Comparison of ENCODE assay signal across 8 mouse cellular contexts in the genomic region with DNA sequence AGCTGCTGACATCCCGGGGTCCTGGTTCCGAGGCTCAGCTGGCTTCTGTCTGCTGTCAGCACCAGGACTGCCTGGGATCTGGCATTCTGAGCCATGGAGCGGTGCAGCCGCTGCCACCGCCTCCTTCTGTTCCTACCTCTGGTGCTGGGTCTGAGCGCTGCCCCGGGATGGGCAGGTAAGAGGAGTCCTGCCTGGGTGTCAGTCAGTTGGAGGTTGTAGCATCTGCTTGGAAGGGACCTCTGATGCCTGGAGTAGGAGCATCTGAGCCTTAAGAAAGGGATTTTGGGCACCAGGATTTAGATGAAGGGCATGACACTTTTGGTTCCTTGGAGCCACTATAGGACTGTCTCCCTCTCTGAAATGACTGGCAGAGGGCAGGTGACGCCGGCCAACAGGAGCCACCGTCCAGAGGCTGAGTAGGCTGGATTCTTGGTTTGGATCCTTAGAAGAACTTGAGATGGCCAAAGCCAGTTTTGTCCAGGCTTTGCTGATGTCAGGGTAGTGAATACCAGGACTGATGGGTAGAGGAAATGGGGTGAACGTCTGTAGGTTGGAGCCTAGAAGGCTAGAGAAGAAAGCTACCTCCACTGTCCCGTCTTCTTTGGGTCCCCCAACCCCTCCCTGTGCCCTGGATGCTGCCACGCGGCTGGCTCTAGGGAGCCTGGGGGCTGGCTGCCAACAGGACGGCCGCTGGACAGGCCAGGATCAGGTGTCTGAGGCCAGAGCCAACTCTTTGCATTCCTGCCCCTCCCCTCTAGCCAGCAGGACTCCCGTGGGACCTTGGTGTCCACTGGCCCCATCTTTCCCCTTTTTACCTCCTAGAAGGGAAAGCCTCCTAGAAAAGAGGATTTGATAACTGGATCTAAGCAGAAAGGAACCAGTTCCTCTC. TPM values are rescaled to one million over a fixed set of nuclear protein-coding genes. Genes with fewer than 3 reads are reported as not detected.
A peak's percentile ranks its signal among the peaks of the same experiment; 100 is the strongest.
DNase-seq lines count a peak whose midpoint lies in the region; ATAC-seq and TF ChIP-seq lines count a peak whose summit lies in the region.

No protein-coding gene starts in this region.

- H3K4me2 ChIP-seq in embryonic facial prominence, embryonic 14.5 days (ENCODE audit: low read depth, low read length): peak overlapping the region; percentile 44
- H3K4me2 ChIP-seq in heart, postnatal 0 days (ENCODE audit: low read depth, low read length): peak overlapping the region; percentile 34; the same call in 1 of the 2 replicates
- H3K4me2 ChIP-seq in midbrain, embryonic 11.5 days: peak overlapping the region; percentile 24

- H3K9me3 ChIP-seq in E14TG2a.4 (ENCODE audit: low read length): no peaks in the 10 kb centered on the region
- H3K9me3 ChIP-seq in embryonic facial prominence, embryonic 14.5 days (ENCODE audit: control insufficient read depth, low read length): no peaks in the 10 kb centered on the region
- no peaks in the 10 kb centered on the region for H3K9me3 ChIP-seq in heart, postnatal 0 days (replicated peaks; ENCODE audit: control insufficient read depth, low read length)
- no peaks in the 10 kb centered on the region for H3K9me3 ChIP-seq in midbrain, embryonic 11.5 days (ENCODE audit: control insufficient read depth, low read length)

- H3K4me3 ChIP-seq in E14TG2a.4 (replicated peaks; ENCODE audit: low read length): peak overlapping the region; percentile 61
- peak overlapping the region; percentile 32 for H3K4me3 ChIP-seq in embryonic facial prominence, embryonic 14.5 days (ENCODE audit: low read depth, low read length)
- H3K4me3 ChIP-seq in heart, postnatal 0 days (ENCODE audit: low read depth, low read length): no peak overlapping the region
- no peak overlapping the region for H3K4me3 ChIP-seq in midbrain, embryonic 11.5 days (ENCODE audit: low read depth, low read length)

- H3K27me3 ChIP-seq in E14TG2a.4 (ENCODE audit: insufficient read depth, low read length): peaks cover 59% of the 10 kb centered on the region
- peaks cover 4% of the 10 kb centered on the region; the same call in 1 of the 2 replicates for H3K27me3 ChIP-seq in embryonic facial prominence, embryonic 14.5 days (replicated peaks; ENCODE audit: control insufficient read depth, insufficient read depth, low read length)
- H3K27me3 ChIP-seq in heart, postnatal 0 days (ENCODE audit: control insufficient read depth, insufficient read depth, low read length): peaks cover 21% of the 10 kb centered on the region
- H3K27me3 ChIP-seq in midbrain, embryonic 11.5 days (ENCODE audit: control insufficient read depth, insufficient read depth, low read length): no peaks in the 10 kb centered on the region

- peaks cover 61% of the 10 kb centered on the region for H3K4me1 ChIP-seq in E14TG2a.4 (replicated peaks; ENCODE audit: low read depth, low read length)
- H3K4me1 ChIP-seq in embryonic facial prominence, embryonic 14.5 days (ENCODE audit: control insufficient read depth, insufficient read depth, low read length): peaks cover 10% of the 10 kb centered on the region; the same call in 1 of the 2 replicates
- peaks cover 20% of the 10 kb centered on the region for H3K4me1 ChIP-seq in heart, postnatal 0 days (ENCODE audit: control insufficient read depth, insufficient read depth)
- H3K4me1 ChIP-seq in midbrain, embryonic 11.5 days (ENCODE audit: control insufficient read depth, insufficient read depth, low read length): peaks cover 27% of the 10 kb centered on the region

- peaks cover 36% of the 10 kb centered on the region for H3K36me3 ChIP-seq in E14TG2a.4 (ENCODE audit: insufficient read depth, low read length)
- H3K36me3 ChIP-seq in embryonic facial prominence, embryonic 14.5 days (ENCODE audit: control insufficient read depth, insufficient read depth, low read length): peaks cover 33% of the 10 kb centered on the region
- peaks cover 32% of the 10 kb centered on the region for H3K36me3 ChIP-seq in heart, postnatal 0 days (replicated peaks; ENCODE audit: control insufficient read depth, insufficient read depth, low read length)
- H3K36me3 ChIP-seq in midbrain, embryonic 11.5 days (ENCODE audit: control insufficient read depth, insufficient read depth, low read length): peaks cover 15% of the 10 kb centered on the region

- no peak for ATAC-seq in embryonic facial prominence, embryonic 14.5 days (ENCODE audit: low read depth)
- ATAC-seq in heart, postnatal 0 days (ENCODE audit: insufficient read depth, low read depth): peak; percentile 15; the same call in 1 of the 2 replicates
- ATAC-seq in midbrain, embryonic 11.5 days (ENCODE audit: low FRiP score): peak; percentile 6; the same call in 1 of the 2 replicates
- no peak for ATAC-seq in monocyte, adult 5-6 weeks (replicated peaks; ENCODE audit: insufficient number of reproducible peaks, low FRiP score, low TSS enrichment, poor library complexity, severe bottlenecking)

- H3K9ac ChIP-seq in embryonic facial prominence, embryonic 14.5 days (ENCODE audit: low read depth, low read length): peak overlapping the region; percentile 58
- no peak overlapping the region for H3K9ac ChIP-seq in heart, postnatal 0 days (replicated peaks; ENCODE audit: low read depth, low read length)
- H3K9ac ChIP-seq in midbrain, embryonic 11.5 days (ENCODE audit: low read length): no peak overlapping the region

- H3K27ac ChIP-seq in embryonic facial prominence, embryonic 14.5 days (replicated peaks; ENCODE audit: low read depth, low read length): peak overlapping the region; percentile 39
- no peak overlapping the region for H3K27ac ChIP-seq in heart, postnatal 0 days (ENCODE audit: low read depth)
- no peak overlapping the region for H3K27ac ChIP-seq in midbrain, embryonic 11.5 days (ENCODE audit: low read depth, low read length)

- no peak for TF ChIP-seq EP300 in heart, postnatal 0 days (IDR thresholded peaks at IDR 0.05; ENCODE audit: low read depth)

- WGBS in embryonic facial prominence, embryonic 14.5 days: 20% methylated on average over 17 of the region's 17 CpGs
- WGBS in heart, postnatal 0 days: 19% methylated on average over 17 of the region's 17 CpGs
- WGBS in midbrain, embryonic 11.5 days: 26% methylated on average over 17 of the region's 17 CpGs

- peak; percentile 71 to 77 for DNase-seq in heart, adult 18-20 months
- no peak for DNase-seq in heart, adult 8-10 months (ENCODE audit: low spot score)
- no peak for DNase-seq in embryonic facial prominence, embryonic 14.5 days (ENCODE audit: low spot score)
- DNase-seq in heart, postnatal 0 days (ENCODE audit: low spot score): no peak
- DNase-seq in midbrain, embryonic 11.5 days (ENCODE audit: low spot score, missing footprints): peak; percentile 85
- DNase-seq in c-Kit-positive CD71-positive TER-119-positive erythroid progenitor cells, embryonic 14.5 days (ENCODE audit: low spot score): no peak

- TF ChIP-seq CTCF in E14TG2a.4 (conservative IDR thresholded peaks at IDR 0.05; ENCODE audit: low read length): no peak
- TF ChIP-seq CTCF in heart, postnatal 0 days (IDR thresholded peaks at IDR 0.05; ENCODE audit: low read depth): no peak

RNA-seq across cellular contexts. Expression of gene Col11a2, which starts 0.6 kb away (rescaled TPM):
- 1 to 10 TPM in 1 of 2 experiments, under 1 TPM in 1; 0.55 to 1.7 TPM for total RNA-seq in heart, adult 18-20 months (2021)
- total RNA-seq in heart, adult 8-10 months (2022): 1 to 10 TPM in 3 of 4 experiments, under 1 TPM in 1; 0.87 to 1.3 (median 1.2) TPM
- 53.9 and 64.3 TPM in 2 replicates for polyA plus RNA-seq in embryonic facial prominence, embryonic 14.5 days (2014; fragmentation: Nextera tagmentation; extraction: Ambion mirVana)
- total RNA-seq in heart, postnatal 0 days (2014; rRNA removed; ENCODE audit: low replicate concordance): 1.4 and 1.9 TPM in 2 replicates
- 0.25 and 0.29 TPM in 2 replicates for polyA plus RNA-seq in heart, postnatal 0 days (2015; fragmentation: Nextera tagmentation; extraction: Ambion mirVana)
- polyA plus RNA-seq in midbrain, embryonic 11.5 days (2014; fragmentation: Nextera tagmentation; extraction: Ambion mirVana): 0.52 and 1.4 TPM in 2 replicates
- total RNA-seq in monocyte, adult 5-6 weeks (2017): 1.5 to 11.2 TPM (median 4.7 TPM) in 3 replicates

RNA-seq across cellular contexts. Expression of gene Rxrb, which starts 8.2 kb away (rescaled TPM):
- total RNA-seq in heart, adult 18-20 months (2021): 10 to 100 TPM; 42.3 to 45.4 TPM
- 10 to 100 TPM; 33.4 to 46.3 (median 42.3) TPM for total RNA-seq in heart, adult 8-10 months (2022)
- 26.0 and 29.2 TPM in 2 replicates for polyA plus RNA-seq in embryonic facial prominence, embryonic 14.5 days (2014; fragmentation: Nextera tagmentation; extraction: Ambion mirVana)
- 29.4 and 36.6 TPM in 2 replicates for total RNA-seq in heart, postnatal 0 days (2014; rRNA removed; ENCODE audit: low replicate concordance)
- polyA plus RNA-seq in heart, postnatal 0 days (2015; fragmentation: Nextera tagmentation; extraction: Ambion mirVana): 28.4 and 31.2 TPM in 2 replicates
- polyA plus RNA-seq in midbrain, embryonic 11.5 days (2014; fragmentation: Nextera tagmentation; extraction: Ambion mirVana): 17.2 and 17.9 TPM in 2 replicates
- 34.6 to 41.0 TPM (median 40.7 TPM) in 3 replicates for total RNA-seq in monocyte, adult 5-6 weeks (2017)

RNA-seq across cellular contexts. Expression of gene Slc39a7, which starts 8.3 kb away (rescaled TPM):
- total RNA-seq in heart, adult 18-20 months (2021): 10 to 100 TPM; 66.3 to 67.0 TPM
- total RNA-seq in heart, adult 8-10 months (2022): 10 to 100 TPM; 64.1 to 79.1 (median 73.2) TPM
- polyA plus RNA-seq in embryonic facial prominence, embryonic 14.5 days (2014; fragmentation: Nextera tagmentation; extraction: Ambion mirVana): 118 and 125 TPM in 2 replicates
- total RNA-seq in heart, postnatal 0 days (2014; rRNA removed; ENCODE audit: low replicate concordance): 88.7 and 97.2 TPM in 2 replicates
- 79.7 and 85.4 TPM in 2 replicates for polyA plus RNA-seq in heart, postnatal 0 days (2015; fragmentation: Nextera tagmentation; extraction: Ambion mirVana)
- 85.1 and 97.4 TPM in 2 replicates for polyA plus RNA-seq in midbrain, embryonic 11.5 days (2014; fragmentation: Nextera tagmentation; extraction: Ambion mirVana)
- total RNA-seq in monocyte, adult 5-6 weeks (2017): 105 to 116 TPM (median 115 TPM) in 3 replicates

RNA-seq across cellular contexts. Expression of gene H2-Ke6, which starts 11.9 kb away (rescaled TPM):
- 100 to 1,000 TPM; 131 to 137 TPM for total RNA-seq in heart, adult 18-20 months (2021)
- 100 to 1,000 TPM; 134 to 149 (median 137) TPM for total RNA-seq in heart, adult 8-10 months (2022)
- 41.3 and 46.1 TPM in 2 replicates for polyA plus RNA-seq in embryonic facial prominence, embryonic 14.5 days (2014; fragmentation: Nextera tagmentation; extraction: Ambion mirVana)
- total RNA-seq in heart, postnatal 0 days (2014; rRNA removed; ENCODE audit: low replicate concordance): 80.6 and 101 TPM in 2 replicates
- 58.5 and 64.6 TPM in 2 replicates for polyA plus RNA-seq in heart, postnatal 0 days (2015; fragmentation: Nextera tagmentation; extraction: Ambion mirVana)
- 95.4 and 99.0 TPM in 2 replicates for polyA plus RNA-seq in midbrain, embryonic 11.5 days (2014; fragmentation: Nextera tagmentation; extraction: Ambion mirVana)
- 77.7 to 117 TPM (median 111 TPM) in 3 replicates for total RNA-seq in monocyte, adult 5-6 weeks (2017)

RNA-seq across cellular contexts. Expression of gene Ring1, which starts 15.3 kb away (rescaled TPM):
- 10 to 100 TPM; 13.2 to 16.9 TPM for total RNA-seq in heart, adult 18-20 months (2021)
- total RNA-seq in heart, adult 8-10 months (2022): 10 to 100 TPM; 11.9 to 18.1 (median 14.1) TPM
- polyA plus RNA-seq in embryonic facial prominence, embryonic 14.5 days (2014; fragmentation: Nextera tagmentation; extraction: Ambion mirVana): 6.0 and 7.2 TPM in 2 replicates
- 22.5 and 48.5 TPM in 2 replicates for total RNA-seq in heart, postnatal 0 days (2014; rRNA removed; ENCODE audit: low replicate concordance)
- 10.3 and 11.9 TPM in 2 replicates for polyA plus RNA-seq in heart, postnatal 0 days (2015; fragmentation: Nextera tagmentation; extraction: Ambion mirVana)
- 5.5 and 7.1 TPM in 2 replicates for polyA plus RNA-seq in midbrain, embryonic 11.5 days (2014; fragmentation: Nextera tagmentation; extraction: Ambion mirVana)
- total RNA-seq in monocyte, adult 5-6 weeks (2017): 10.9 to 15.5 TPM (median 15.1 TPM) in 3 replicates

Comparison
In these comparisons a context has a peak if more than half of its experiments do, and no peak if none do; other contexts are left out.
1. DNase-seq: peak in heart, adult 18-20 months (2 of 2) and midbrain, embryonic 11.5 days (single experiment); none in heart, adult 8-10 months (single experiment), embryonic facial prominence, embryonic 14.5 days (single experiment), heart, postnatal 0 days (single experiment) and c-Kit-positive CD71-positive TER-119-positive erythroid progenitor cells, embryonic 14.5 days (single experiment).
2. H3K4me3 ChIP-seq: peak in E14TG2a.4 (single experiment) and embryonic facial prominence, embryonic 14.5 days (single experiment); none in heart, postnatal 0 days (single experiment) and midbrain, embryonic 11.5 days (single experiment).
3. ATAC-seq: peak in heart, postnatal 0 days (single experiment) and midbrain, embryonic 11.5 days (single experiment); none in embryonic facial prominence, embryonic 14.5 days (single experiment) and monocyte, adult 5-6 weeks (single experiment).
4. Peak in every context shown above with its lines, with median percentiles within 50 percentile points of each other: H3K4me2 ChIP-seq.